Mouse (Mus musculus): Measurements from ENCODE around the gene Asap3. TPM values are rescaled to one million over a fixed set of nuclear protein-coding genes. Genes with fewer than 3 reads are reported as not detected.

Asap3 gene
- polyA plus RNA-seq, 1 experiment from 2014 or later: 8.9 TPM

DNA sequence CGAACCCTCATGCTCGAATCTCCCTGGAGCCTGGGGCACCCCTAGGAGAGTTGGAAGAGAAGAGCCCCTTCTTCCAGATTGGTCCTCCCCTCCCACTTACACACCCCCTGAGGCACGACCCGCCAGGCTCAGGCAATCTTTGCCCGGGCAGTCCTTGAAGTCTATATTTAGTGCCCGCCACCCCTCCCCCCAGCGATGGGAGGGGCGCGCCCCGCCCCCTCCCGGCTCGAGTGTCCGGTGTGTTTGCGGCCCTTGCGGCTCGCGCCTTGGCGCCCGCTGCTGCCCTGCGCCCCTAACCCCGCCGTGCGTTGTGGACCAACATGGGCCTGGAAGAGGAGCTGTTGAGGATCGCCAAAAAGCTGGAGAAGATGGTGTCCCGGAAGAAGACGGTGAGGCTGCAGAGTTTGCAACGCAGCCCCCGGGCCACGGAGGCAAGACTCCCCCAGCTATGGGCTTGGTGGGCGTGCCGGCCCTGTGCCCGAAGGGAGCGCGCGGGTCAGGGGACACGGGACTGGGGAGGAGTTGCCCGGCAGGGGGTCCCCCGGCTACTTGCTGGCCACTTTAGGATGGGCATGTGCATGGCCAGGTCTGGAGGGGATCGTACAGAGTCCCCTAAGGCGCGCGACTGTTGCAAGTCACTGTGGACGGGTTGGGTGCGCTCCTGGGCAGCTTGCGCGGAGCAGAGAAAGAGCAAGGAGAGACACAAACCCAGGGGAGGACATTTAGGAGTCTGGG, 41.7 kb downstream of the Asap3 start, which contains the start of gene Tcea3:
Gene Tcea3, plus strand, starts transcription at position 1 of the 735 bp plus-strand sequence.
- Histone ChIP-seq H3K9me3 (no peaks in the 10 kb centered on the region), H3K4me3 (peak within 1 kb of the TSS; percentile 38), H3K9ac (replicated peaks) (peak within 1 kb of the TSS; percentile 38; the same call in 1 of the 2 replicates), H3K27ac (replicated peaks) (no peak within 1 kb of the TSS), H3K4me2 (replicated peaks) (peak within 1 kb of the TSS; percentile 59), H3K36me3 (no peaks in the 10 kb centered on the region), H3K27me3 (peaks cover 93% of the 10 kb centered on the region), H3K4me1 (peaks cover 31% of the 10 kb centered on the region)
- ATAC-seq (ENCODE audit: low FRiP score, low read depth): no peak
- WGBS: under 1% methylated on average over 45 of the region's 46 CpGs

DNA sequence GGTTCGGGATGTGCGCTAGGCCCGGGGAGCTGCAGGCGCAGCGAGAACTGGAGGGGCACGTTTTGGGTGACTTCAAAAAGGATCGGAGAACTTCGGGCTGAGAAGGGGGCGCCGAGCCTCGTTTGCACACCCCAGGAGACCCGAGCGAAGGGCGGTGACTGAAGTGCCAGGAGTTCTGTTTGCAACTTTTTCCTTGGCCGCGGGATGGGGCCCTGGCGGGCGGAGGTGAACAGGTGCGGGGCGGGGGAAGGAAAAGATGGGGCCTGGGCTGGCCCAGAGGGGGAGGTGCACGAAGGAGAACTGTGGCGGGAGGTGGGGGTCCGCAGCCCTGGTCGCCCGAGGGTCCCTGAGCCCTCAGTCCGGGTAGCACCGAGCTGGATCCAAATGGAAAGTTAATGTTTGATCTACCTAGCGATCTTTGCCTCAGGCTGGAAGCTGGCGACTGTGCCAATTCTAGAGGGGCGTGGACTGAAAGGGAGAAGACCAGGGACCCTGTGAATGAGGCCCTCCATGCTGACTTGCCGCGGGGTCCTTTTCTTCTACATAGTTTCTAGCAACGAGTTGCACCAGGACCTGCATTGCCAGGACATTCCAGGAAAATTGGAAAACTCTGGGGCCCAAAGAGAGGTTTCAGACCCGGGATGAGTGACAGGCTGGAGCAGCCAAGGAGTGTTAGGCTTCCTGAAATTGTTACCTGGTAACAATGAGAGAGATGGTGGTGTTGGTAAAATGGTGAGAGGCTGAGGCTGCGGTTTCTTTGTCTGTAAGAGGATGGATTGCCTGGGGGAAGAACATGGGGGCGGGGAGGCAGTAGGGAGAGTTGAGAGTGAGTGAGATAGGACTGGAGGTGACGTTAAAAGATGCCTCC, 42.5 kb downstream of the Asap3 start:
- Histone ChIP-seq H3K27ac (replicated peaks) (no peak overlapping the region), H3K4me3 (peak overlapping the region; percentile 38), H3K4me2 (replicated peaks) (peak overlapping the region; percentile 59), H3K36me3 (no peaks in the 10 kb centered on the region), H3K27me3 (peaks cover 91% of the 10 kb centered on the region), H3K4me1 (peaks cover 31% of the 10 kb centered on the region), H3K9me3 (no peaks in the 10 kb centered on the region), H3K9ac (replicated peaks) (no peak overlapping the region)
- ATAC-seq (ENCODE audit: low FRiP score, low read depth): no peak
- WGBS: 2% methylated on average over 36 of the region's 37 CpGs

DNA sequence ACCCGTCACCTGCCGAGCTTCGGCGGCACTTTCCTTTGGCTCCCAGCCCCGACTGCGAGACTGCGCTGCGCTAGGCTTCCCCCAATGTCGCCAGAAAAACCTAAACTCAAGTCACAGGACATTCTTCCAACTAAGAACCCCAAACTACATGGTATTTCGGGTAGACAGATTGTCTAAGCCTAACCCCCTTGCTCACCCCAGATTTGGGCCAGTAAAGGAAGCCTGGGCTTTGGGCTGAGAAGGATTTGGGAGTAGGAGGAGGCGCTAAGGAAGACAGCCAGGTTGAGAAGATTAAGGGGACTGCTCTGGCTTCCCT, 43.1 kb downstream of the Asap3 start:
- H3K27me3 ChIP-seq: peaks cover 86% of the 10 kb centered on the region
- no peak overlapping the region for H3K9ac ChIP-seq (replicated peaks)
- no peak for ATAC-seq (ENCODE audit: low FRiP score, low read depth)
- peak overlapping the region; percentile 59; the same call in 1 of the 2 replicates for H3K4me2 ChIP-seq (replicated peaks)
- H3K36me3 ChIP-seq: no peaks in the 10 kb centered on the region
- 2% methylated on average over 11 of the region's 11 CpGs for WGBS
- H3K27ac ChIP-seq (replicated peaks): no peak overlapping the region
- no peaks in the 10 kb centered on the region for H3K9me3 ChIP-seq
- peaks cover 31% of the 10 kb centered on the region for H3K4me1 ChIP-seq
- no peak overlapping the region for H3K4me3 ChIP-seq

DNA sequence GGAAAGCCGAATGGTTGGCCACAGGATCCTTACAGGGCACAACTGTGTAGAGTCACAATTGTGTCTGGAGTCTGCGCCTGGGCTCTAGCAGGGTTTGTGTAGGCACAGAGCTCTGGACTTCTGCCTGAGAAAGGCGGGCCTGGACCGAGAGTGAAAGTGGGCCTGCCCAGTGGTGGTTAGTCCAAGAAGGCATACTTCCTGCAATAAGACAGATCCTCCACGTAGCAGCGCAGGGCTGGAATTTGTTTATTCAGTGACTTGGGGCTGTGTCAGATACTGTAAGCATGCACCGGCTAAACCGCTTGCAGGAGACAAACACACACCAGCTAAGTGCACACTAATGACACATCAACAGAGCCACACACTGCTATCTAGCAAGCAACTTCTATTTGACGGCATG, 43.6 kb downstream of the Asap3 start:
- WGBS: 42% methylated on average over 9 of the region's 9 CpGs
- peaks cover 31% of the 10 kb centered on the region for H3K4me1 ChIP-seq

DNA sequence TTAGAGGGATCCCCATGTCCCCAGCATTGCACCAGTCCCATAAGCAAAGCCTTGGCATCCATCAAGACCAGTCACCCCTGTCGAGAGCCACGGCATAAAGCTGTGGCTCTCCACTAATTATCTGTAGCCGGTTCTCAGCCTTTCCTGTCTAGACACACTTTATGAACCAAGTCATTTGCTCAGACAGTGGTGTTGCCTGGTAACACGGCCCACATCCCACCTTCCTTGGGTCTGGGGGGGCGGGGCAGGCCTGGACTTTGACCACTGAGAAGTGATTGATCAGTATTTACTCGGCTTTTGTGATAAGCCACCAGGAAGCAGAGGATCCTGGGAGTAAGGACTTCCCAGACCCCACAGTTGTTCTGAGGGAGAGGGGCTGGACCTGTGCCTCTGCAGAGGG, 49.8 kb downstream of the Asap3 start:
- Histone ChIP-seq H3K9ac (replicated peaks) (no peak overlapping the region), H3K36me3 (no peaks in the 10 kb centered on the region), H3K4me2 (replicated peaks) (no peak overlapping the region), H3K27ac (replicated peaks) (no peak overlapping the region), H3K4me3 (no peak overlapping the region), H3K4me1 (peaks cover 4% of the 10 kb centered on the region), H3K27me3 (peaks cover 21% of the 10 kb centered on the region), H3K9me3 (no peaks in the 10 kb centered on the region)
- ATAC-seq (ENCODE audit: low FRiP score, low read depth): no peak
- 70% methylated on average over 6 of the region's 6 CpGs for WGBS

More for the DNA sequence above, 43.6 kb downstream of the Asap3 start:
- Histone ChIP-seq H3K27ac (replicated peaks) (no peak overlapping the region), H3K4me3 (no peak overlapping the region), H3K27me3 (peaks cover 81% of the 10 kb centered on the region), H3K36me3 (no peaks in the 10 kb centered on the region), H3K9me3 (no peaks in the 10 kb centered on the region), H3K4me2 (replicated peaks) (no peak overlapping the region), H3K9ac (replicated peaks) (no peak overlapping the region)
- ATAC-seq (ENCODE audit: low FRiP score, low read depth): no peak

DNA sequence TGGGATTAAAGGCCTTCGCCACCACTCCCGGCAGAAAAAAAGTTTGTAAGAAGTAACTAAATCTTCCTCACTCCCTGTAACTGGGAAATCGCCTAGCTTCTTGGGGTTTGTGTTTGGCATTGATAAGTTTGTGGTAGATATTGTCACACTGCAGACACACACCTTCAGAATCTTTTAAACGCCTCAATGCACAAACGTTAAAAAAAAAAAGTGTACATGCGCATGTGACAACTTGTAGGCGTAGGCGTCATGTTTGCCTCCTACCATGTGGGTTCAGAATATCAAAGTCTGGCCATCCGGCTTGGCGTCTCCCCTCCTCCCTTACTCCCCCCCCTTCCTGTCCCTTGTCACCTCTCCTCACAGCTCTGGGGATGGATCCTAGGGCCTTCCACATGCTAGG, 50.5 kb downstream of the Asap3 start:
- no peak overlapping the region for H3K4me2 ChIP-seq (replicated peaks)
- no peaks in the 10 kb centered on the region for H3K9me3 ChIP-seq
- no peak for ATAC-seq (ENCODE audit: low FRiP score, low read depth)
- no peak overlapping the region for H3K27ac ChIP-seq (replicated peaks)
- H3K27me3 ChIP-seq: peaks cover 15% of the 10 kb centered on the region; the same call in 1 of the 2 replicates
- WGBS: 87% methylated on average over 10 of the region's 10 CpGs
- no peak overlapping the region for H3K9ac ChIP-seq (replicated peaks)
- peaks cover 4% of the 10 kb centered on the region for H3K4me1 ChIP-seq
- H3K36me3 ChIP-seq: no peaks in the 10 kb centered on the region
- no peak overlapping the region for H3K4me3 ChIP-seq

DNA sequence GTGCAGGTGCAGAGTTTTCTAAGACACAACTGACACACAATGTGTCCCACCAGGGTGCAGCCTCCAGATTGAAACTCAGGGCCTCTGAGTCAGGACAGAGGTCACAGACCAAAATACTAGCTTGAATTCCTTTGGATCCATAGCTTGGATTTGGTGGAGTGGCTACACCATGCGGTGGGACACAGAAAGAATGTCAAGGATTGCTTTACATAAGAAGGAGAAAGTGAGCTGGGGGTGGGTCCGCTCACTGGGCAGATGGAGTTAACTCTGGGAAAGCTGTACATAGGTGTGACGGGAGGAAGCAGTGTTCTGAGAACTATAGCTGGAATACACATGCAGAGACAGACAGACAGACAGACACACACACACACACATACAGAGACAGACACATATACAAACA, 53.8 kb downstream of the Asap3 start:
- no peak for ATAC-seq (ENCODE audit: low FRiP score, low read depth)
- Histone ChIP-seq H3K9me3 (no peaks in the 10 kb centered on the region), H3K4me1 (peaks cover 4% of the 10 kb centered on the region)

DNA sequence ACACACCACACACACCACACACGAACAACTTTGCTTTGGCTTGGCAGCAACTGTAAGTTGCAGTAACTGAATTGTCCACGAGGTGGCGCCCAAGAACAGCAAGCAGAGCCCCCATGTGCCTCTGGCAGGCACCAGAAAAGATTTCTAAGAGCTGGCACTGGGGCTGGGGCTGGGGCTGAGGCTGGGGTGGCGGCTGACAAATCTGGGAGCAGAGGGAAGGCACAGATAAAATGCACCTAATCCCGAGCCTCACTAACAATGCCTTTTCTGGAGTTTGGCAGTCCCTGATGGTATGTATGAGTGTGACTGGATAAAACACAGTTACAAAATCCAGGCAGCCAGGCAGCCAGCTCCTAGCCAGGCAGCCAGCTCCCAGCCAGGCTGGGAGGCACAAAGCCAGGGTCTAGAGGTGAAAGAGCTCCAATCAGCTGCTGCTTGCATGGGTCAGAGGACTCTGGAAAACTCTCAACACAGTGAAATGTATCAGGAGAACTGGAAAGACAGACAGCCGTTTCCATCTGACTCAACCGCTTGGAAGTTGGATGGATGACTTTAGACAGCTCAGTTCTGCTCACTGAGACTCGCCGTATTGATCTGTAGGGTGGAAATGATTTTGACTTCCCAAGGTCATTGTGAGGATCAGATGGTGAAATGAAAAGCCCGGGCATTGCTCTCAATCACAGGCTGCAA, 54.5 kb downstream of the Asap3 start:
- Histone ChIP-seq H3K4me2 (replicated peaks) (no peak overlapping the region), H3K9ac (replicated peaks) (no peak overlapping the region), H3K9me3 (no peaks in the 10 kb centered on the region), H3K36me3 (no peaks in the 10 kb centered on the region), H3K27me3 (no peaks in the 10 kb centered on the region), H3K4me3 (no peak overlapping the region), H3K4me1 (peaks cover 4% of the 10 kb centered on the region), H3K27ac (replicated peaks) (no peak overlapping the region)
- WGBS: 40% methylated on average over 10 of the region's 10 CpGs
- ATAC-seq (ENCODE audit: low FRiP score, low read depth): no peak

More for the DNA sequence above, 53.8 kb downstream of the Asap3 start:
- Histone ChIP-seq H3K4me3 (no peak overlapping the region), H3K27ac (replicated peaks) (no peak overlapping the region), H3K36me3 (no peaks in the 10 kb centered on the region), H3K9ac (replicated peaks) (no peak overlapping the region), H3K4me2 (replicated peaks) (no peak overlapping the region), H3K27me3 (no peaks in the 10 kb centered on the region)
- WGBS: 56% methylated on average over 3 of the region's 3 CpGs

DNA sequence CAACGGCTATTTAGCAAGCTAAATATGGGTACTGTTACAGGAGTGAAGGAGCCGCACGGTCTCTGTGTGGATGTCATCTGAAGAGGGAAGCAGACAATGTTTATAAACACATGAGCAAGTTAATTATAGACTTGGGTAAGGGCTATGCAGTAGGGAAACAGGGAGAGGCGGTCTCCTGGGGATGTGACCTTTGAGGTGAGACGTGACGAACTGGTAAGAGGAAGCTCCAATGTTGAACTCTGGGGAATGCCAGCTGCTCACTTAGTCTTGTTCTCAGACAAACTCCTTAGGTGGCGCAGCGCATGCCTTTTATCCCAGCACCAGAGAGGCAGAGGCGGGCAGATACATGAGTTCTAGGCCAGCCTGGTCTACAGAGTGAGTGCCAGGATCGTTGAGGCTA, 55.7 kb downstream of the Asap3 start:
- no peaks in the 10 kb centered on the region for H3K9me3 ChIP-seq
- no peak overlapping the region for H3K9ac ChIP-seq (replicated peaks)
- no peaks in the 10 kb centered on the region for H3K36me3 ChIP-seq
- H3K4me1 ChIP-seq: peaks cover 4% of the 10 kb centered on the region
- H3K27ac ChIP-seq (replicated peaks): no peak overlapping the region
- H3K4me3 ChIP-seq: no peak overlapping the region
- 85% methylated on average over 10 of the region's 10 CpGs for WGBS
- no peak for ATAC-seq (ENCODE audit: low FRiP score, low read depth)
- H3K4me2 ChIP-seq (replicated peaks): no peak overlapping the region
- H3K27me3 ChIP-seq: no peaks in the 10 kb centered on the region

DNA sequence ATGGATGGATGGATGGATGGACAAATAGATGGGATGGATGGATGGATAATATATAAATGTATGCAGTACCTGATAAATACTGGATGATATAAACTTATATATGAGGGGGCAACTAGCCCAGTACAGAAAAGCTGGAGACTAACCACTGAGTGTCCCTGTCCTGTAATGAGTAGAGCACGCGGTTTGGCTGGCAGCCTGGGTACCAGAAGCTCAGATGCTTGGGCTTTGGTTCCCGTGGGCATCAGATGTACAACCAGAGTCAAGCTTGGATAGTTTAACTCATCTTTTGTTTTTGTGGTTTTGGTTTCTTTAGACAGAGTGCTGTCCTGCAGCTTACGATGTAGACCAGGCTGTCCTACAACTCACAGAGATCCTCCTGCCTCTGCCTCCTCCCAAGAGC, 57.4 kb downstream of the Asap3 start:
- no peak overlapping the region for H3K27ac ChIP-seq (replicated peaks)
- peaks cover 4% of the 10 kb centered on the region for H3K4me1 ChIP-seq
- no peaks in the 10 kb centered on the region for H3K9me3 ChIP-seq
- no peaks in the 10 kb centered on the region for H3K36me3 ChIP-seq
- H3K4me2 ChIP-seq (replicated peaks): no peak overlapping the region
- H3K9ac ChIP-seq (replicated peaks): no peak overlapping the region
- no peak for ATAC-seq (ENCODE audit: low FRiP score, low read depth)
- no peaks in the 10 kb centered on the region for H3K27me3 ChIP-seq
- H3K4me3 ChIP-seq: no peak overlapping the region
- WGBS: 93% methylated on average over 4 of the region's 4 CpGs

DNA sequence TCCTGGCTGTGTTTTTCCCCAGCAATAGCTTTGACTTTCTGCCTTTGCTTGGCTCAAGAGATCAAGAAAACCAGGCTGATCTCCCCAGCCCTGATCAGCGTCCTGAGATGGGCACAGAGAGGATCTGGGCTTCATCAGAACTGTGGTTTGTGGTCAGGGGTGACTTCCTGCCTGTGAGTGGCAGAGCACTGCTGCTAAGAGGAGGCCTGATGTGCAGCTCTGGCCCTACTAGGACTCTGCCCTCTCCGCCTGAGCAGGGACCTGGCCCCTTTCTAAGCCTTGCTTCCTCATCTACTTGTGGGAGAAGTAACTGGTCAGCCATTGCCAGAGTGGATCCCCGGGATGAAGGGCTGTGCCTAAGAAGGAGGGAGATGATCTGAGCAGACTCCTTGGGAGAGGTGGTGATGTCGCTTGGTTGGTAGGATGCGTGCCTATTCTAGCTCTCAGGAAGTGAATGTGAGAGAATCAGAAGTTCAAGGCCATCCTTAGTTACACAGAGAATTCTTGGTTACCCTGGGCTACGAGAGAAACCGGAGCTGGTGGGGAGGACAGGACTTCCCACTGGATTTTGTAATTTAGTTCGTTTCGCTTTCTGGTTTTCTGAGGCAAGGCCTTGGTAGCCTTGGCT, 60.7 kb downstream of the Asap3 start:
- Histone ChIP-seq H3K9me3 (no peaks in the 10 kb centered on the region), H3K27me3 (no peaks in the 10 kb centered on the region), H3K4me1 (no peaks in the 10 kb centered on the region), H3K4me3 (no peak overlapping the region), H3K4me2 (replicated peaks) (no peak overlapping the region), H3K36me3 (no peaks in the 10 kb centered on the region), H3K27ac (replicated peaks) (no peak overlapping the region), H3K9ac (replicated peaks) (no peak overlapping the region)
- no peak for ATAC-seq (ENCODE audit: low FRiP score, low read depth)
- WGBS: 86% methylated on average over 9 of the region's 9 CpGs

All from midbrain, embryonic 12.5 days (tissue).